Mouse (Mus musculus) embryonic facial prominence, embryonic 11.5 days (tissue): ENCODE measurements around the gene Dpep1. TPM values are rescaled to one million over a fixed set of nuclear protein-coding genes. Genes with fewer than 3 reads are reported as not detected.

Source experiments
- ATAC-seq: fragments of 200-750 bp; cut with Nextera tagmentation; replicated peaks from 2 replicates; pipeline ENCODE4 v1.8.0; 2017; ENCODE audit warnings: low read depth; ENCODE audit not compliant: insufficient number of reproducible peaks, low FRiP score, low TSS enrichment
- DNase-seq: peaks from one replicate; pipeline ENCODE4 v3.0.0-alpha.2; 2015; ENCODE audit warnings: low spot score
- H3K27ac ChIP-seq: fragments of 300-500 bp; sonication (generic); replicated peaks from 2 replicates; pipeline ENCODE4 v1.5.1; 2014; ENCODE audit warnings: mild to moderate bottlenecking, low read depth, low read length, control low read depth
- H3K27me3 ChIP-seq: fragments of 300-500 bp; sonication (generic); 2 replicates; pipeline ENCODE4 v1.6.1; 2014; ENCODE audit warnings: mild to moderate bottlenecking, low read length, moderate library complexity, mixed read lengths; ENCODE audit not compliant: control insufficient read depth, insufficient read depth
- H3K36me3 ChIP-seq: fragments of 300-500 bp; sonication (generic); replicated peaks from 2 replicates; pipeline ENCODE4 v1.6.1; 2014; ENCODE audit warnings: low read depth, mild to moderate bottlenecking, low read length, moderate library complexity, mixed read lengths; ENCODE audit not compliant: control insufficient read depth, insufficient read depth
- H3K4me1 ChIP-seq: fragments of 300-500 bp; sonication (generic); 2 replicates; pipeline ENCODE4 v1.6.1; 2014; ENCODE audit warnings: low read length, mixed read lengths; ENCODE audit not compliant: control insufficient read depth, insufficient read depth
- H3K4me2 ChIP-seq: fragments of 300-500 bp; sonication (generic); 2 replicates; pipeline ENCODE4 v1.6.1; 2014; ENCODE audit warnings: low read depth, mild to moderate bottlenecking, control low read depth, low read length, moderate library complexity
- H3K4me3 ChIP-seq: fragments of 300-500 bp; sonication (generic); 2 replicates; pipeline ENCODE4 v1.5.1; 2014; ENCODE audit warnings: low read depth, low read length, control low read depth
- H3K9ac ChIP-seq: fragments of 300-500 bp; sonication (generic); replicated peaks from 2 replicates; pipeline ENCODE4 v1.6.1; 2014; ENCODE audit warnings: mild to moderate bottlenecking, control low read depth, low read length
- H3K9me3 ChIP-seq: fragments of 300-500 bp; sonication (generic); replicated peaks from 2 replicates; pipeline ENCODE4 v1.6.1; 2016; ENCODE audit warnings: mild to moderate bottlenecking, low read length, inconsistent platforms, mixed read lengths; ENCODE audit not compliant: control insufficient read depth
- WGBS: fragments of 180-500 bp; shearing (Covaris S2); extraction: QIAGEN DNeasy Blood & Tissue Kit; methylation state at CpG from one replicate; pipeline ENCODE4 v1.1.7; 2014; 5-methylcytosine and 5-hydroxymethylcytosine counted together
- polyA plus RNA-seq: library from polyadenylated mRNA; unstranded; fragments of >200 nt; fragmentation: Nextera tagmentation; extraction: Ambion mirVana; gene quantifications from 2 replicates; pipeline ENCODE4 v1.2.1, GENCODE M21; 2014

Dpep1 gene
- 5.5 TPM in 2 replicates for polyA plus RNA-seq

DNA sequence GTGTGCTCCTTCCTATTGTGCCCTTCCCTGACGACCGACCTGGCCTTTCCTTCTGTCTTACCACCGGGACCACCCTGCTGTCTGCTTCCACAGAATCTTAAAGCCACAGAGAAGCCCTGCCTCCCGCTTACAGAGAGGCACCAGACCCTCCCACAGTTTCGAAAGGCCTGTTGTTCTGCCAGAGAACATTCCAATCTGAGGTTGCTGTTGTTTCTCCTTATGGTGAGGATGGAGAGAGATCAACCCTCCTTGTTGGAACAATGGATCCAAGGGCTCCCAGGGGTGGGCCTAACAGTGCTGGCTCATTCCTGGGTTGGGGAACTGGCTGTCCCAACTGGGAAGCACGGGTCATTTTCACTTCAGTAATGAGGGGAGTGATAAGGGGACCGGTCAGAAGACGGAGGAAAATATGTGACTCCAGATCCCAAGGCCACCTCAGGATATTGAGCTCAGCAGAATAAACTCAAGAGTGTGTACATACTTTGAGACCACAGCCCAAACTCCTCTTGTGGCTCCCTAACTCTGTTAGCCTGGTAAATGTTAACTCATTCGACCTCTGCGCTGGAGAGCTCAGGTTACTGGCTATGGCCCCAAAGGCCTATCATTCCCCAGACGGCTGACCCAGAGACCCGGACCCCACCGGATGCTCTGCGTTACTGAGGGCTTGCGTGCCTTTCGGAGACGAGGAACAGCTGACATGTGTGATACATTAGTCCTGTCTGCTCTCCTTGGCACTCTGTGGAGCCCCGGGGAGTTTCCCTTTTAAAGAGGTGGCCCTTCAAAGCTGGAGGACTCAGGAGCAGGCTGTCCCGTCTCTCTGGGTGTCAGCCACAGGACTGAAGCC, at the start of gene Dpep1:
Gene Dpep1 (plus strand): TSS at position 677 of the 844 bp plus-strand sequence.
- Histone ChIP-seq H3K4me1 (peaks cover 14% of the 10 kb centered on the region), H3K36me3 (no peaks in the 10 kb centered on the region), H3K27ac (peak within 1 kb of the TSS; percentile 52), H3K27me3 (no peaks in the 10 kb centered on the region), H3K9ac (peak within 1 kb of the TSS; percentile 7; the same call in 1 of the 2 replicates), H3K9me3 (no peaks in the 10 kb centered on the region), H3K4me3 (no peak within 1 kb of the TSS), H3K4me2 (peak within 1 kb of the TSS; percentile 10; the same call in 1 of the 2 replicates)
- ATAC-seq: peak; percentile 45
- peak; percentile 86 for DNase-seq
- 21% methylated on average over 19 of the region's 19 CpGs for WGBS

DNA sequence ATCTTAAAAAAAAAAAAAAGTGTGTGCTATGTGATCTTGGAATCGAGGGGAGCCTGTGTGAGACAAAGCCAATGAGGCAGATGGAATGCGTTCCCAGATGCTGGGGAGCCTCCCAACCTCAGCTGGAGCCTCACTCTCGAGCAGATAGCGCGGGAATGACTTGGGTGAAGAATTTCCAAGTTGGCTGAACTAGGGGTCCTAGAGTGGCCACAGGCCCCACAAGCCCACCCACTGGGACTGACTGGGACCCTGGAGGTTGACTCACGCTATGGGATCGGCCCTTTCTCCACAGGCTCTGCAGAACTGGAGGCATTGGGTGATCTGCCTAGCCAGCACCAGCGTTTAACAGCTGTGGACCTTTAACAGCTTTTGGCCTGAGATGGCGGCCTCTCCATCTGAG, 49.8 kb upstream of the Dpep1 start:
- no peak overlapping the region for H3K9ac ChIP-seq
- no peaks in the 10 kb centered on the region for H3K36me3 ChIP-seq
- H3K27me3 ChIP-seq: no peaks in the 10 kb centered on the region
- H3K27ac ChIP-seq: no peak overlapping the region
- no peaks in the 10 kb centered on the region for H3K9me3 ChIP-seq
- H3K4me1 ChIP-seq: no peaks in the 10 kb centered on the region
- no peak overlapping the region for H3K4me3 ChIP-seq
- ATAC-seq (no peak), DNase-seq (no peak)
- H3K4me2 ChIP-seq: no peak overlapping the region; the same call in 1 of the 2 replicates
- WGBS: 79% methylated on average over 9 of the region's 9 CpGs

DNA sequence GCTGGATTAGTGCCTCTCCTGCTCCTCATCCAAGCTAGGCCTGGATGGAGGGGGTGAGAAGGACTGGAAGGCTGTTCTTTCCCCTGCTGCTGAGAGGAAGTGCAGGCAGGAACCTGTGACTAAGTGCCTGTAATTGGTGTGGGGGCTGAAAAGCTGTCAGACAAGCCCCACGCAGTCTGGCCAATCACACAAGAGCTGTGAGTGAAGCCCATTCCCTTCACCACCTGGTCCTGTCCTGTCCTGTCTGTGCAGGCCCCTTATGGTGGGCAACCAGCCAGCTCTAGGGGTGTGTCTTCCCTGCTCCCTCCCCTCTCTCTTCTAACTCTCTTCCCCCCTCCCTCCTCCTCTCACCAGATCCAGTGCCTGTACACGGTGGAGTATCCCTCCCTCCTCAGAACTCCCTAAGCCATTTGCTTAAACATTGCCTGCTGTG, 48.4 kb upstream of the Dpep1 start:
- peak; percentile 77 for DNase-seq
- H3K9ac ChIP-seq: no peak overlapping the region

DNA sequence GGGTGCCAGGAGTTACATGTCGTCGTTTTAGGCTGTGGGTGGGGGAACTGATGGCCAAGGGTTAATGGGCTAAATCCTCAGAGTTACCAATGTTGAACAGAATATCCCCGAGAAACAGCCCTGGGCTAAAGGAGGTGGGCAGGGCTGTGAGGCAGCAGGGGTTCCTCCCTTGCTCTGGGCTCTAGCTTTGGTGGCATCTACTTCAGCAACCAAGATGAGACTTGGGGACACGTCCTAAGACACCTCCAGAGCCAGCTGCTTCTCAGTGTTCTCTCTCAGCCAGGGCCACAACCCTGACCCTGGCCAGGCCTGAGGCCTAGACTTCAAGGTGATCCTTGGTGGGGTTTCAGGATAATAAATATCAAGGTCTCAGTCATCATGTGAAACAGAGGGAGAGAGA, 47.3 kb upstream of the Dpep1 start:
- WGBS: 62% methylated on average over 4 of the region's 4 CpGs

More for the DNA sequence above, 48.4 kb upstream of the Dpep1 start:
- Histone ChIP-seq H3K36me3 (no peaks in the 10 kb centered on the region), H3K27ac (no peak overlapping the region; the same call in 1 of the 2 replicates), H3K4me2 (no peak overlapping the region), H3K9me3 (no peaks in the 10 kb centered on the region), H3K4me3 (no peak overlapping the region), H3K27me3 (no peaks in the 10 kb centered on the region), H3K4me1 (no peaks in the 10 kb centered on the region)
- WGBS: 17% methylated on average over 2 of the region's 2 CpGs
- ATAC-seq: peak; percentile 87

DNA sequence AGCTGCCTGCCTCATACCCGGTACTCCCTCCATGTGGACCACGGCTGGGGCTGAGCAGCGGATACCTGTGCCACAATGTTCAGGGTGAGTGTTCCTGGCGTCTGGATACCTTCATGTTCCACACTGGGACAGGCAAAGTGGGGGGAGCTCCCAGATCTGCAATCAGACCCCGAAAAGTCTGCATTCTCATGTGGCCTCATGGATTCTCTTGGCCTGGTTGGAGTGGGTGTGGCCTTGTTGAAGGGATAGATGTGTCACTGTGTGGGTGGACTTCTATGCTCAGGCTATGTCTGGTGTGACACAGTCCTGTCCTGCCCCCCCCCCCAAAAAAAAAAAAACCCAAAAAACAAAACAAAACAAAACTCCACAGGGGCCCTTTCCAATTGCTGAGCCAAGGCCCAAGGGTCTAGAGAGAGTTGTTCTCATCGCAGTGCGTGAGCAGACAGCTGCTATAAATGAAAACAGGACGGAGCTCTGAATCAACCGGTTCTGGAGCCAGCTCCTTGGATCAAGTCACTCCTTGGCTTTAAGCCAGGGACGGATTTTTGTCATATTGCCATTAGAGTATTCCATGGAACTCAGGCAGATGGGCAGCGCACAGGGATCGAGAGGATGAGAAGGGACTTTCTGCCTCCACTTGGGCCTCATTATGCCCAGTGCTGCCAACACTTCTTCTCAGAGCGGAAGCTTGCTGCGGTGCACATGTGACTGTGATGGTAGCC, 44.1 kb upstream of the Dpep1 start:
- 81% methylated on average over 14 of the region's 14 CpGs for WGBS
- Histone ChIP-seq H3K4me1 (no peaks in the 10 kb centered on the region), H3K27me3 (no peaks in the 10 kb centered on the region), H3K4me3 (no peak overlapping the region), H3K27ac (no peak overlapping the region), H3K9ac (no peak overlapping the region), H3K4me2 (no peak overlapping the region), H3K36me3 (no peaks in the 10 kb centered on the region), H3K9me3 (no peaks in the 10 kb centered on the region)
- no peak for DNase-seq
- ATAC-seq: no peak

More for the DNA sequence above, 47.3 kb upstream of the Dpep1 start:
- no peaks in the 10 kb centered on the region for H3K4me1 ChIP-seq
- no peak overlapping the region for H3K9ac ChIP-seq
- DNase-seq (no peak), ATAC-seq (no peak)
- H3K4me2 ChIP-seq: no peak overlapping the region
- H3K27ac ChIP-seq: no peak overlapping the region
- H3K4me3 ChIP-seq: no peak overlapping the region
- H3K36me3 ChIP-seq: no peaks in the 10 kb centered on the region
- H3K9me3 ChIP-seq: no peaks in the 10 kb centered on the region
- H3K27me3 ChIP-seq: no peaks in the 10 kb centered on the region

DNA sequence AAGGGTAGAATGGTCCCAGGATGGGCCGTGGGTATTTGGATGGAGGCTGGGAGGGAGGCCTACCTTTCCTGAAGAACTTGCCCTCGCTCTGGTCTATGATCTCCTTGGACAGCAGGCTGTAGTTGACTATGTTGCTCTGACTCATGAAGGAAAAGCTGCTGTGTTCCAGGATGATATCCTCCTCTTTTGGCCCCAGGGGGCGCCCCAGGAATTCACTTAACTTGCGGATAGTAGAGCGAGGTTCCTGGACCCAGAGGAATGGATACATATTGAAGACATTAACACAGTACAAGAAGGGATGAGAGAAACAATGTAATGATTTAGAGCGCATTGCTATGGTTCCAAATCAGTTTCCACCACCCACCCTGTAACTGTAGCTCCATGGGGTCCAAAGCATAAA, 40.8 kb upstream of the Dpep1 start:
- no peaks in the 10 kb centered on the region for H3K36me3 ChIP-seq
- H3K9ac ChIP-seq: no peak overlapping the region
- ATAC-seq (no peak), DNase-seq (peak; percentile 79)
- 45% methylated on average over 6 of the region's 6 CpGs for WGBS
- H3K27me3 ChIP-seq: no peaks in the 10 kb centered on the region
- no peaks in the 10 kb centered on the region for H3K9me3 ChIP-seq
- no peak overlapping the region for H3K4me3 ChIP-seq
- H3K4me2 ChIP-seq: no peak overlapping the region
- no peak overlapping the region for H3K27ac ChIP-seq
- no peaks in the 10 kb centered on the region for H3K4me1 ChIP-seq

DNA sequence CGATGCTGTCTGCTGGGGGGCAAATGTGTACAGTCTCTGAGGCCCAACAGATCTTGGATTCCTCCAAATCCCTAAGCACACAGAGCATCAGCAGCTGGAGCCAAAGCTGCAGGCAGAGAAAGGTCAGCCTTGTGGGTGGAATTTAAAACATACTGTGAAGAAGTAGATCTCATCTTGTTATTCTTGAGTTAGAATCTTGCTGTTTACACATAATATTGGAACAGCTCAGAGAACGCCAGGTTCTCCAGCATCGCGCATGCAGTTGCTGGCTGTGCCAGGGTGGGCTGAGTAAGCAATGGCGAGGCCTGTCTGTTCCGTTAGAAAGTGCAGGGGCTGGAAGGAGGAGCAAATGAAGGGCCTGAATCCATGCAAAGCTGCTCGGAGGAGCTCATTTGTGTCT, 39.7 kb upstream of the Dpep1 start:
- no peak overlapping the region for H3K4me2 ChIP-seq
- ATAC-seq (no peak), DNase-seq (no peak)
- no peaks in the 10 kb centered on the region for H3K27me3 ChIP-seq
- no peak overlapping the region for H3K27ac ChIP-seq
- no peaks in the 10 kb centered on the region for H3K4me1 ChIP-seq
- 78% methylated on average over 7 of the region's 7 CpGs for WGBS
- no peak overlapping the region for H3K4me3 ChIP-seq
- no peak overlapping the region; the same call in 1 of the 2 replicates for H3K9ac ChIP-seq
- H3K9me3 ChIP-seq: no peaks in the 10 kb centered on the region
- H3K36me3 ChIP-seq: no peaks in the 10 kb centered on the region

DNA sequence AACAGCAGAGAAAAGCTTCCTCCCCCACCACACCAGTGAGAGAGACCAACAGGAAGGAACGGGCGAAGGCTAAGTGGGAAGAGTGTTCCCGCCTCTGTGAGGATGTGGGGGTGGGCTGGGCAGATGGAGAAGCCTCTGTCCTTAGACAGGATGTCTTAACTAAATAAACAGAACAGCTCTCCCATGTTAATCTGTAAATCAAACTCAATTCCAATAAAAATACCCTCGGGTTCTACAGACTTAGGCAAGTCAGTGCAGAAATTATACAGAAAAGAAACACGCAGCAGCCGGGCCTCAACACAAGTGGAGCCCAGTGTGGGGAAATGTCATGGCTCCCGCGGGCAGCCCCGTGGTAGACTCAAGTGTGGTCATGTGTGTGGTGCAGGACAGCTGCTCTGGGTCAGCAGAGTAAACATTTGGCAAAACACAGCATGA, 35.3 kb upstream of the Dpep1 start:
- no peak overlapping the region for H3K4me3 ChIP-seq
- no peak for ATAC-seq

More for the DNA sequence above, 35.3 kb upstream of the Dpep1 start:
- Histone ChIP-seq H3K4me2 (no peak overlapping the region), H3K36me3 (no peaks in the 10 kb centered on the region), H3K27ac (no peak overlapping the region), H3K9ac (no peak overlapping the region), H3K9me3 (no peaks in the 10 kb centered on the region), H3K4me1 (no peaks in the 10 kb centered on the region), H3K27me3 (no peaks in the 10 kb centered on the region)
- WGBS: 55% methylated on average over 9 of the region's 9 CpGs
- DNase-seq: no peak
